Mouse (Mus musculus) embryonic fibroblast, embryonic 13.5 days (primary cell): ENCODE measurements at regions not wholly inside any gene's neighbourhood (a gene's known extent, or its start where the extent isn't known, plus 50 kb on each side); places are given as distances from the start of the nearest gene placed in this dataset.
A peak's percentile ranks its signal among the peaks of the same experiment; 100 is the strongest.

Experiments used
- CTCF ChIP-seq: IDR thresholded peaks from 2 replicates; pipeline ENCODE4 v1.5.1; 2011; ENCODE audit warnings: mild to moderate bottlenecking, control low read depth, low read length, moderate library complexity, borderline replicate concordance; ENCODE audit not compliant: insufficient read depth
- POLR2A ChIP-seq: IDR thresholded peaks from 2 replicates; pipeline ENCODE4 v1.6.1; 2011; ENCODE audit warnings: low read depth, mild to moderate bottlenecking, control low read depth, low read length, moderate library complexity

- TF ChIP-seq CTCF (no peak), POLR2A (0 out of 2 replicates have a peak, but pooled peaks have one; percentile 9)
These were observed 80.1 kb upstream of the S1pr3 start for GRCm38 (mm10) chr13:51328131-51328970.
